Mouse (Mus musculus): ENCODE results near the gene Slco3a1.

GRCm38 (mm10) chr7:74447781-74448180, 106.8 kb downstream of the Slco3a1 start:
- no peak for TF ChIP-seq CTCF (IDR thresholded peaks at IDR 0.05; ENCODE audit: low read depth, low read length)
- TF ChIP-seq POLR2A (IDR thresholded peaks at IDR 0.05; ENCODE audit: extremely low read depth, insufficient read depth, low read length): no peak

Data from liver, adult 2 months (tissue).